In the genomic region with DNA sequence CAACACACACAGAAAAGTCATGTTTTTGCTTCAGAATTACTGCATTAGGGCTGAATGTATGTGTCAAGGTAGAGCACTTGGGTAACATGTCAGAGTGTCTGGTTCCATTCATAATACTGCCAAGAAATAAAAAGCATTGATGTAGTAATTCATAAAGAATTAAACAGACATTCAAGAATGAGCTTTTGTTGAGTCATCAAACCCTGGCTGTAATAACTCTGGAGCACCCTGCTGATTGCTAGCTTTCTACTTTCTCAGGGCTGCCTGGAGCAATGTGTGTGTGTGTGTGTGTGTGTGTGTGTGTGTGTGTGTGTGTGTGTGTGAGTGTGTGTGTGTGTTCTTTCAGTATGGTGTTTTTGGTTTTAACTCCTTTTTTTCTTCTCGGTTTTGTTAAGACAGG, we compare ENCODE assay signal across 19 mouse cellular contexts.
A peak's percentile ranks its signal among the peaks of the same experiment; 100 is the strongest.
DNase-seq lines count a peak whose midpoint lies in the region; ATAC-seq and TF ChIP-seq lines count a peak whose summit lies in the region.
"Had no signal": no experiment of that assay in that cellular context is flagged by ENCODE, and none has a peak within 500 bp of the region (broad histone marks: within the 10 kb centered on the region; RNA-seq: fewer than 3 reads in every experiment).

No protein-coding gene starts in this region.

- H3K4me3 ChIP-seq in liver, embryonic 12.5 days = no peak overlapping the region
- no peak overlapping the region for H3K4me3 ChIP-seq in gastrocnemius, adult 2 months
- H3K4me3 ChIP-seq: hindbrain, embryonic 15.5 days had no signal

- intact Hi-C loops in gastrocnemius, adult 2 months (cut with DNase I) = no loop called here

- peaks cover 67% of the 10 kb centered on the region for H3K4me1 ChIP-seq in liver, embryonic 12.5 days

- DNase-seq in adrenal gland, adult 2 months = peak; percentile 24
- no peak for DNase-seq in adrenal gland, postnatal 14 days
- DNase-seq in liver = no peak
- peak; percentile 48 for DNase-seq in brain, adult 2 months (ENCODE audit: low read depth, low spot score)
- DNase-seq in gastrocnemius, adult 2 months = no peak
- DNase-seq in right cerebral cortex, postnatal 14 days = no peak
- DNase-seq: cerebellum, adult 9-11 months; heart, adult 11 months; kidney, adult 2 months; kidney, postnatal 4 days; layer of hippocampus, postnatal 36 days; left cerebral cortex, postnatal 4 days; right cerebral cortex, postnatal 4 days; thymus, postnatal 14 days had no signal

- no peaks in the 10 kb centered on the region for H3K36me3 ChIP-seq in liver, embryonic 12.5 days
- H3K36me3 ChIP-seq: hindbrain, embryonic 15.5 days had no signal

- ATAC-seq in liver, embryonic 12.5 days = no peak
- ATAC-seq in megakaryocyte progenitor cell, adult 5-6 weeks (replicated peaks; ENCODE audit: poor library complexity) = peak; percentile 13
- ATAC-seq: activated CD4-positive, CD25-positive, alpha-beta regulatory T cell, adult 4 months had no signal

- peak overlapping the region; percentile 40 for H3K27ac ChIP-seq in liver, embryonic 12.5 days
- H3K27ac ChIP-seq in gastrocnemius, adult 2 months = no peak overlapping the region
- H3K27ac ChIP-seq: hindbrain, embryonic 15.5 days had no signal

- no peaks in the 10 kb centered on the region for H3K9me3 ChIP-seq in liver, embryonic 12.5 days (replicated peaks)
- H3K9me3 ChIP-seq: G1E; hindbrain, embryonic 15.5 days had no signal

- WGBS in liver, embryonic 12.5 days (ENCODE audit: insufficient replicate concordance) = 50% methylated on average over 1 of the region's 1 CpGs

- no peaks in the 10 kb centered on the region for H3K27me3 ChIP-seq in liver, embryonic 12.5 days (replicated peaks)
- H3K27me3 ChIP-seq: hindbrain, embryonic 15.5 days had no signal

- no peak for TF ChIP-seq CTCF in gastrocnemius, adult 2 months (IDR thresholded peaks at IDR 0.05)

- H3K9ac ChIP-seq in liver, embryonic 12.5 days = no peak overlapping the region
- H3K9ac ChIP-seq: hindbrain, embryonic 15.5 days had no signal

- H3K4me2 ChIP-seq in liver, embryonic 12.5 days = no peak overlapping the region
- H3K4me2 ChIP-seq: hindbrain, embryonic 15.5 days had no signal

Comparison
In these comparisons a context has a peak if more than half of its experiments do, and no peak if none do; other contexts are left out.
1. DNase-seq: peak in adrenal gland, adult 2 months (single experiment) and brain, adult 2 months (single experiment); none in adrenal gland, postnatal 14 days (single experiment), liver (single experiment), gastrocnemius, adult 2 months (single experiment) and right cerebral cortex, postnatal 14 days (single experiment).